Mouse (Mus musculus) hindlimb bud, embryonic 11.5 days (tissue): Measurements from ENCODE around the gene Pola2.

Experiments used
- DNase-seq: peaks from one replicate; pipeline ENCODE4 v3.0.0-alpha.2; 2012; ENCODE audit warnings: low read depth, low spot score; ENCODE audit errors: extremely low spot score

Gene Pola2

DNA sequence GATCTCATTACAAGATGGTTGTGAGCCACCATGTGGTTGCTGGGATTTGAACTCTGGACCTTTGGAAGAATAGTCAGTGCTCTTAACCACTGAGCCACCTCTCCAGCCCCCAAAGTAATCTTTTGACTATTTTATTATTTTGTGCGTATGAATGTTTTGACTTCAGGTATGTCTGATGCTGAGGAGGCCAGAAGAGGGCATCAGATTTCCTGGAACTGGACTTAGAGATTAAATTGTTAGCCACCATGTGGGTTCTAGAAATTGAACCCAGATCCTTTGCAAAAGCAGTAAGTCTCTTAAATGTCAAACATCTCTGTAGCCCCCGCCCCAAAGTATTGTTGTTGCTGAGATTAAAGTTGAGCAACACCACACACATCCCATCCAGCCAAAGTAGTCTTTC, 1.9 kb upstream of the Pola2 start:
- no peak for DNase-seq

DNA sequence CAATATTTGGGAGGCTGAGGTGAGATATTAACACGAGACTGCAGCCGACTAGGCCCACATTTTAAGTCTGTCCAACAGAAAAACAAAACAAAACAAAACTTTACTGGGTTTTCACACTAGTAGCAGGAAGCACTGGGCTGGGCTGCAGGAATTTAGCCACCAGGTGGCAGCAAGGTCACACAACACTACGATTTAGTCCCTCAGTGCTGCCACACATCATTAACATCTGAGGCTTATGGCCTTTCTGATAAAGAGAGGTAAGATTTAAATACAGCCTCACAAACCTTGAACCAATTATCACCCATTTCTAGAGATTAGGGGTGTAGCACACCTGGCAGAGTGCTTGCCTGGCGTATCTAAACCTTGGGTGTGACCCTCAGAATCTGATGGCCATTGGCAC, 1.3 kb upstream of the Pola2 start:
- peak; percentile 62 for DNase-seq

DNA sequence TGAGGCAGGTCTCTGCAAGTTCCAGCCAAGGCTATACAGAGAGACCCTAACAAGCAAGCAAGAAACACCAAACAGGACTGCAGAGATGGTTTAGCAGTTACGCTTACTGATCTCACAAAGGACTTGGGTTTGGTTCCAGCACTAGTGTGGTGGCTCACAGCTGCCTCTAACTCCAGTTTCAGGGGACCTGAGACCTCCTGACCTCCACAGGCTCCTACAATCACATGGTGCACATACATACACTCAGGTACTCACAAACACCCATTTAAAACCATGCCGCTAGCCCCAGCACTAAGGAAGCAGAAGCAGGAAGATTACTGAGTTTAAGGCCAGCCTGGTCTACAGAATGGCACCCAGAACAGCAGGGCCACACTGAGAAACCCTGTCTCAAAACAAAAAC, 802 bp upstream of the Pola2 start:
- no peak for DNase-seq

DNA sequence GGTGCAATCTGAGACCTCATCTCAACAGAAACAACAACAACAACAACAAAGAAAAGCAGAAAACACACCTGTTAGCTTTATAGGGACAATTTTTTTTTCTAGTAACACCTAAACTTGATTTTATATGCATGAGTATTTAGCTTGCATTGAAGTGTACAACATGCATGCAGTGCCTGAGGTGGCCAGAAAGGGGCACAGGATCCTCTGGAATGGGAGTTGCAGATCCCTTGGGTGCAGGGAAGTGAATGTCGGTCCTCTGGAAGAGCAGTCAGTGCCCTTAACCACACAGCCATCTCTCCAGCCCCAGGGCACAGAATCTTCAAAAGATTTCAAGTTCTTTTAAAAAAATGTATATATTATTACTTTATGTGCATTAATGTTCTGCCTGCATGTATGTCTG, 1.4 kb downstream of the Pola2 start:
- no peak for DNase-seq

GRCm38 (mm10) chr19:5957371-5957770, 6.6 kb downstream of the Pola2 start:
- no peak for DNase-seq

GRCm38 (mm10) chr19:5956685-5957084, 7.3 kb downstream of the Pola2 start:
- DNase-seq, result peak; percentile 63

DNA sequence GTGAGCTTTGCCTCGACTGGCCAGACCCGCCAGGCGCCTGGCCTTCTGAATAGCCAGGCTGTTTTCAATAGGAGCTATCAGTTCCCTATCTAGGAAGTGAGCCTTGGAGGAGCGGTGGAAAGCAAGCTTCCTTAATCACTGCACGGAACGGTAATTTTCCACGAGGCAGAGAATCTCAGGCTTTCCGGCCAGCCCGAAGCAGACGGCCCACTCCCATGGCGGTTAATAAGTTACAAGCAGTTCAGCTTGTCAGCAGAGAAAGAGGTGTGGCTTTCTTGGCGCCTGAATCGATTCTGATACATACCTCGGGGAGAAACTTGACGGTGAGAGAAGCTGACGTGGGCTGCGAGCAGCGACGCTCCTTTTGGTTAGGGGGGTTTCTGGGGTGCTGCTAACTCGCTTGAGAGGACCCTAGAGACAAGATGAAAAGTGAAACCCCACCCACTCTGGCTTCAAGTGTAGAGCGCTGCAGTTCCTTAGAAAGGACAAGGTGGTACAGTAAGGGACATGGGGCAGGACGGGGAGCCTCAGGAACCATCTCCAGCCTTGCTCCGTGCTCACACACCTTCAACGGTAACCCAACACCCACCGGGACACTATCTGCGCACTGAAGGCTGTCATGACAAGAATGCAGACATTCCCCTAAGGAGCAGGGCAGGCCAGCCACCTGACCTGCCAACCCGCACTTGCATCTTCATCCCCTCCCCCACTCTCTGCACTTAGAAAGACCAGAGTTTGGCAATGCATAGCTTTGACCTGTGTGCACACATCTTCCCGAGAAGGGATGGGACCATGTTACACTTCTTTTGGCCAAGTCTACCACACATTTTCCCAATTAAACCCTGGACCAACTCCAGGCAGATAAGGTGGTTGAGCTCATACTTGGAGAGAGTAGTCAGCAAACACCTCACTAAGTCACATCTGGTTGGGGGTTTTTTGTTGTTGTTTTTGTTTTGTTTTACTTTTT, 8.0 kb downstream of the Pola2 start:
- no peak for DNase-seq

DNA sequence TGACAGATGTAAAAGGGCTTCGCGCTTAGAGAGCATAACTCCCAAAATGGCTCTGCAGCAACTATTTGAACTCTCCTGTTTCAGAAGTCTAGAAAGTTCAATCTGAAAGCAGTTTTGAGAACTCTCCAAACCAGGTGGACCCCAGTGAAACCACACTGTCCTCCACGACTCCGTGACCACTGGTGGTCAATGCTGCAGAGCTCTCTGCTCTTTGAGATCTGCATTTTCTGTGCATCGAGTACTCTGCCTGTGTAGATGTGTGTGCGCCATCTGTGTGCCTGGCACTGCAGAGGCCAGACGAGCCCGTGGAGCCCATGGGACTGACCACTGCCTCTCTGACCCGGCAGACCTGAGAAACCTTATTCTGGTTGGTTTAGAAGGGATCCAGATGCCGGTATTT, 9.1 kb downstream of the Pola2 start:
- no peak for DNase-seq

DNA sequence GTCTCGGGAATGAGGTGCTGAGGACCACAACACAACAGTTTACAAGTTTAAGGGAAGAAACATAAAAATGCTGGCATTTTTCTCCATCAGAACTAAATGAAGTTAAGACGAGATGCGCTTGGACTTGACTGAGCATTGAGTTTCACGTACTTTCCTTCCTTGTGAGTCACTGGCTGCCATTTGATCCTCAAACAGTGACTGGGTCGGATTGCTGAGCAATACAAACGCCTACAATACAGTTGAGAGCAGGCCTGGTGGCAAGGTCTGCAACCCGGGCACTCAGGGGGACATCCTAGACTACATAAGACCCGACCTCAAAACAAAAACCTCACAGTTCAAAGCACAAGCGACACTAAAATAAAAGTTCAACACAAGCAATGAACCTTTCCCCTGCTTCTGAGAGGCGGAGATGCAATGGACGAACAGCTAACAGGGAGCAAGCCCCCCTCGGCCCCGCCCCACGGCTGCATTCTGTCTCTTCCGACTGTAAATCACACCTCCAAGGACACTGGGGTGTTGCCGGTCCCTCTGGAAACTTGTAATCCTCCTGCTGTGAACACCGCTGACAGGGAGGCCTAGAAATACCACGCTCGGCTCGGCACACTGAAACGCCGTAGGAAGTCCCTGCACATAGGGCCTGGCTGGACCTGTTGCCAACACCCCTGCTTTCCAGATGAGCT, 9.8 kb downstream of the Pola2 start:
- DNase-seq, result no peak

- no peak for DNase-seq
These were observed 10.7 kb downstream of the Pola2 start for GRCm38 (mm10) chr19:5953201-5953770.

DNA sequence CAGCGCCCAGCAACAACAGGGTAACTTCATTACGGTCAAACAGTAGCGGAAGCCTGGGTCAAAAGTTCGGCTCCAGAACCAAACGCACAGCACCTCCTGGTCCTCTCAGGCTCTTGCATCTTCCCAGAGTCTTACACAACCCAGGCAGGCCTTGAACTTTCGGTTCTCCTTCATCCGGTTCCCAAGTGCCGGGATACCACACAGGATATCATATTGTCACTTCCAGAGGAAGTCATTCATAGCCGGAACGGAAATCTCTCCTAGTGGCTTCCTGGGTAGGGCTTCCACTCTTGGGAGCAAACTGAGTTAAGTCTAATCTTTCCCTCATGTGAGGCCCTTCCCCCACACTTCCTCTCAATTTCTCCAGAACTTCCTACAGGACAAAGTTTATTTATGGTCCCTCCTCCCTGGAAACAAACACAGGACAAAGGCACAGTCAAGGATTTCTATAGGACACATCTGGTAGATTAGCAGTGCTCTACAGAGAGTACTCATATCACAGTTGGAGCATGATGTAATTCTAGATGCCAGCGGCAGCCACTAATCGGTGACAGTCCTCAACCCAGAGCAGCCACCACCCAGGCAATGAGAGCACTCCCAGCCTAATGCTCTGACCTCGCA, 11.8 kb downstream of the Pola2 start:
- no peak for DNase-seq

- DNase-seq, result no peak
These were observed 12.4 kb downstream of the Pola2 start for GRCm38 (mm10) chr19:5951631-5952030.

DNA sequence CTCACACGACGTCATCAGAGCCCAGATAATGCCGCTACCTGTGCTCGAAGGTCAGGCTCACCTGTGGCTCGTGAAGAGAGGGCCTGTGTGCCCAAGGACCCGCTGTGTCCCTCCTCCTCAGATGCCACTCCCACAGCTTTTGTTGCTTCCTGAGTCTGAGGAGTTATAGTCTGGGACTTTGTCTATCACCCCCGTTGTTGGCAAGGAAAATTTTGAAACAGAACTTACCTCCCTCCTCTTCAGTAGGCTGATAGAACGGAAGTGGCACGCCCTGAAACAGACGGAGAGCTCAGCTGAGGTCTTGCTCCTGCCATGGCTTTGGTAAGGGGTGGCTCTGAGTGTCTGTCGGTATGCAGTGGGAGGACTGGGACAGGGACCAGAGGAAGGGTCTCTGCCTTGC, 13.8 kb downstream of the Pola2 start:
- no peak for DNase-seq

DNA sequence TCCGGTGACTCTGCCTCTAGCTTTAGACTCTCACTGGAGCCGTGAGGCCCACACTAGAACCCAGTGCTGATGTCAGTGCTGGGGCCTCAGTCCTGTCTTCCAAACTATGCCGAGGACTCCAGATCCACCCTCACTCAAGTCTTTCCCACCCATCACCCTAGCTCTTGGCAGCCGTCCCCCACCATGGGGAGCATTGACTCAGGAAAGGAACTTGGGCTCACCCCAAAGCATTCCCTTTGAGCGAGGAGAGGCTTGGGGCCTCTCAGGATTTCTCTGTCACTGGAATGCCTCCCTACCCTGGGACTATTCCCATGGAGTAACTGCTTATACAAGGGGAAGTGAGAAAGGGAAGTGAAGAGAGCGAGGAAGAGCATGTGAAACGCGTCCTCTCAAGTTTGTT, 18.1 kb downstream of the Pola2 start:
- DNase-seq, result no peak

DNA sequence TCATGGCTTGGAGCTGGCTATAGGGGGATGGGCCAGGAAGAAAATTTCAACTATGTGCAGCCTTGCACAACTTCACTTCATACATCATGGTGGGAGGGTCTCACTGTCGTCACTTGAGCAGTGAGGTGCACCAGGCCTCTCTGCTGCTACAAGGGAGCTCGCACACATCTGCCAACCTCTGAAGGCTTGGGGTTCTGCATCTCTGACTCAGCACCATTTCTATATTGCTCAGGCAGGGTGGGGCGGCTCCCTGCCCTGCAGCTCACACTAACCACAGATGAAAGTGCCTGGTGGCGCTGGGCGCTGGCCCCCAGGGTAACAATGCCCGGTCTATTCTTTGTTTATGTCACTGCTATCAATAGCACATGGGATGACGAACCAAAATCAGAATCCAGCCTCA, 19.0 kb downstream of the Pola2 start:
- no peak for DNase-seq

- no peak for DNase-seq
These were observed 19.9 kb downstream of the Pola2 start for GRCm38 (mm10) chr19:5944145-5944544.

GRCm38 (mm10) chr19:5943404-5943803, 20.6 kb downstream of the Pola2 start:
- DNase-seq, result no peak

DNA sequence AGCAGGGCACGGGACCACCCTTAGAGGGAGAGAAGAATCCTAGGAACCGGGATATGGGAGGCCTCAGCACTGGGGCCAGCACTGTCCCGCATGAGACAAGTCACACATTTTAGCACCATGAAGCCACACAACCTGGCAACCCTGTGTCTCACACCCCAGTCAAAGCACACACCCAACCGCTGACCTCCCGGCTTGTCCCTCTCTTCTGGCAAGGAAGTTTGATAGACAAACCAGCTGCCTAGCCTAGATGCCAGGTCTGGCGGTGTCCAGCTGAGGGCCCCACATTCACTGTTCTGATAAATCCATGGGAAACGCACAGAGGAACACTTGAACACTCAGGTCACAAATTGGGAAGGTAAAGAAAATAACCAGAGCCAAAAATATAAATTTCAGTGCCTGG, 21.4 kb downstream of the Pola2 start:
- DNase-seq, result no peak

DNA sequence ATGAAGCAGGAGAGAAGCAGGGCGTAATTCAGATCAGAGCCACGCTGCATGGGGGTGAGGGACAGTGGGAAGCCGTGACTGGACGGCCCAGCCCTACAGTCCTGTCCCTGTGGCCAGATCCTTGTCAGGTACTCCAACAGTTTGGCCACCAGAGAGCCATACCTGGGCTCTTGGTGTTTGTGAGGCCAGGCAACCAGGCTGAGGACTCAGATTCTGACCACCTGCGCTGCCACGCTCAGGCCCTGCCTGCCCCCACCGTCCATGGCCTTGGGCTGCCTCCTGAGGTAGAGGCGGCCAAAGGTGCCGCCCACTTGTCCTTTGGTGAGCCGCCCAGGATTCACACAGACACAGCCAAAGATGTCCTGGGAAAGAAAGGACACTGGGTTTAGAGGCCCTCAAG, 23.3 kb downstream of the Pola2 start:
- DNase-seq, result no peak

DNA sequence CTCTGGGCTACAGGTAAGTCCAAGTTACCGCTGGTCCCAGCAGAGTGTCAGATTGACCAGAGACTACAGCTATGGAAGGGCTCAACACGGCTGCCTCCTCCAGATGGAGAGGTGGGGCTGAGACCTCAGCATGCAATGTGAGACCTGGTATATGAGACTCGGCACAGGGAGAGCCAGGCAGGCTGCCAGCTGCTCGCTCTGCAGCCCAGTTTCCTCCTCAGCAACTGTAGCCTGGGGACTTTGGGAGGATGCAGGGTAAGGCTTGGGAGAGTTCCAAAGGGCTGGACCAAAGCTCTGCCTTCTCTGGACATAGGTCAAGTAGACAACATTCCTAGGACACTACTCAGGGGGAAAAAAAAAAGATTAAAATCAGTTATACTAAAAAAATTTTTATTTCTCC, 23.8 kb downstream of the Pola2 start:
- no peak for DNase-seq

GRCm38 (mm10) chr19:5939715-5940114, 24.3 kb downstream of the Pola2 start:
- no peak for DNase-seq

DNA sequence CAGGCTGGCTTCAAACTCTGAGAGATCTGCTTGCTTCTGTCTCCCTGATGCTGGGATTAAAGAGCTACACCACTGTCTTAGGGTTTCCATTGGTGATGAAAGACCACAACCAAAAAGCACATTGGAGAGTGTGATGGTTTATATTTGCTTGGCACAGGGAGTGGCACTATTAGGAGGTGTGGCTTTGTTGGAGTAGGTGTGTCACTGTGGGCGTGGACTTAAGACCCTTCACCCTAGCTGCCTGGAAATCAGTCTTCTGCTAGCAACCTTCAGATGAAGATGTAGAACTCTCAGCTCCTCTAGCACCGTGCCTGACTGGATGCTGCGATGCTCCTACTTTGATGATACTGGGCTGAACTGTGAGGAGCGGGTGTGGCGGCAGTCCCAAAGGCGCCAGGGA, 25.5 kb downstream of the Pola2 start:
- no peak for DNase-seq
